Mouse (Mus musculus) bone marrow, adult 2 months (tissue): ENCODE results near the gene H2-Ke6.

Source experiments
- CTCF ChIP-seq: fragments of 200-500 bp; IDR thresholded peaks from 2 replicates; pipeline ENCODE4 v1.5.1; 2011; ENCODE audit warnings: low read length, control low read depth; ENCODE audit not compliant: control insufficient read depth, insufficient read depth
- POLR2A ChIP-seq: fragments of 200-500 bp; IDR thresholded peaks from 2 replicates; pipeline ENCODE4 v1.6.1; 2011; ENCODE audit warnings: low read depth, mild to moderate bottlenecking, control low read depth, low read length, borderline replicate concordance; ENCODE audit not compliant: control insufficient read depth

DNA sequence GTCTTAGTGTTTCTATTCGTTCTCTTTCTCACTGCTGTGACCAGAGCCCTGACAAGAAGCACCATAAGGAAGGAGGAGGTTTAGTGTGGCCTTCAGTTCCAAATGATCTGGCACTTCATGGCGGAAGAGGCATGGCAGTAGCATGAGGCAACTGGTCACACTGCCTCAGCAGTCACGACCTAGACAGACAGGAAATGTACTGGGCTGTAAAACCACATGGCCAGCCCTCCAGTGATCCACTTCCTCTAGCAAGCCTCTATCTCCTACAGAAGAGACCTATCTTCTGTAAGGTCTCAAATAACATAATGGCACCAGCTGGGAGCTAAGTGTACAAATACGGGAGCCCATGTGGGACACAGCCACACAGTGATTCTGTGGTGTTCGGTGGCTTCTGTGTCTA is 44.2 kb upstream of the H2-Ke6 start:
- TF ChIP-seq CTCF: no peak
- no peak for TF ChIP-seq POLR2A
